Mouse (Mus musculus) cerebellum, postnatal 25 days (tissue): ENCODE data around the gene Rplp1.
A peak's percentile ranks its signal among the peaks of the same experiment; 100 is the strongest.

Experiments
- DNase-seq, 2 experiments: peaks; one replicate each; pipeline ENCODE4 v3.0.0; 2021; ENCODE audit warnings: mixed read lengths in 2 of 2

Gene Rplp1

GRCm38 (mm10) chr9:61911300-61912128, 2.8 kb downstream of the Rplp1 start:
- DNase-seq = no peak

- peak in 1 of 2 experiments; percentile 49 for DNase-seq
Observed at GRCm38 (mm10) chr9:61910526-61911256, 3.7 kb downstream of the Rplp1 start.

- DNase-seq = no peak
Observed at GRCm38 (mm10) chr9:61909633-61910032, 4.7 kb downstream of the Rplp1 start.

- DNase-seq = no peak
Observed at GRCm38 (mm10) chr9:61908832-61909407, 5.4 kb downstream of the Rplp1 start.

GRCm38 (mm10) chr9:61908341-61908740, 6.0 kb downstream of the Rplp1 start:
- no peak for DNase-seq

GRCm38 (mm10) chr9:61907621-61908295, 6.6 kb downstream of the Rplp1 start:
- DNase-seq = no peak

- peak in 1 of 2 experiments; percentile 25 for DNase-seq
Observed at GRCm38 (mm10) chr9:61906912-61907311, 7.4 kb downstream of the Rplp1 start.

GRCm38 (mm10) chr9:61905576-61905975, 8.8 kb downstream of the Rplp1 start:
- no peak for DNase-seq

- no peak for DNase-seq
Observed at GRCm38 (mm10) chr9:61904201-61904600, 10.1 kb downstream of the Rplp1 start.

GRCm38 (mm10) chr9:61902445-61902844, 11.9 kb downstream of the Rplp1 start:
- no peak for DNase-seq

GRCm38 (mm10) chr9:61901574-61901973, 12.8 kb downstream of the Rplp1 start:
- DNase-seq = no peak

- peak; percentile 92 to 95 for DNase-seq
Observed at GRCm38 (mm10) chr9:61899804-61900203, 14.5 kb downstream of the Rplp1 start.

GRCm38 (mm10) chr9:61898401-61898800, 15.9 kb downstream of the Rplp1 start:
- peak; percentile 83 to 92 for DNase-seq

- no peak for DNase-seq
Observed at GRCm38 (mm10) chr9:61895014-61895413, 19.3 kb downstream of the Rplp1 start.

- DNase-seq = no peak
Observed at GRCm38 (mm10) chr9:61889855-61890254, 24.5 kb downstream of the Rplp1 start.

- DNase-seq = peak in 1 of 2 experiments; percentile 24
Observed at GRCm38 (mm10) chr9:61887661-61888379, 26.5 kb downstream of the Rplp1 start.

- DNase-seq = no peak
Observed at GRCm38 (mm10) chr9:61885964-61886363, 28.4 kb downstream of the Rplp1 start.

GRCm38 (mm10) chr9:61884936-61885335, 29.4 kb downstream of the Rplp1 start:
- DNase-seq = no peak

- no peak for DNase-seq
Observed at GRCm38 (mm10) chr9:61884375-61884774, 30.0 kb downstream of the Rplp1 start.

GRCm38 (mm10) chr9:61882179-61882578, 32.2 kb downstream of the Rplp1 start:
- no peak for DNase-seq

GRCm38 (mm10) chr9:61878889-61879288, 35.5 kb downstream of the Rplp1 start:
- DNase-seq = peak; percentile 68 to 82
